Mouse (Mus musculus) forebrain, embryonic 16.5 days (tissue): ENCODE data around the gene B3gnt2. TPM values are rescaled to one million over a fixed set of nuclear protein-coding genes. Genes with fewer than 3 reads are reported as not detected.

Experiments
- ATAC-seq: fragments of 200-750 bp; cut with Nextera tagmentation; 2 replicates; pipeline ENCODE4 v1.8.0; 2017; ENCODE audit warnings: mild to moderate bottlenecking, moderate library complexity
- H3K27ac ChIP-seq: fragments of 300-500 bp; sonication (generic); 2 replicates; pipeline ENCODE4 v1.5.1; 2014; ENCODE audit warnings: low read length, control low read depth
- H3K27me3 ChIP-seq: fragments of 300-500 bp; sonication (generic); replicated peaks from 2 replicates; pipeline ENCODE4 v1.6.1; 2014; ENCODE audit warnings: low read length; ENCODE audit not compliant: control insufficient read depth, insufficient read depth
- H3K36me3 ChIP-seq: fragments of 300-500 bp; sonication (generic); 2 replicates; pipeline ENCODE4 v1.6.1; 2014; ENCODE audit not compliant: control insufficient read depth, insufficient read depth
- H3K4me1 ChIP-seq: fragments of 300-500 bp; sonication (generic); replicated peaks from 2 replicates; pipeline ENCODE4 v1.6.1; 2014; ENCODE audit warnings: low read length; ENCODE audit not compliant: control insufficient read depth, insufficient read depth
- H3K4me2 ChIP-seq: fragments of 300-500 bp; sonication (generic); 2 replicates; pipeline ENCODE4 v1.6.1; 2014; ENCODE audit warnings: mild to moderate bottlenecking, low read length, control low read depth
- H3K4me3 ChIP-seq: fragments of 300-500 bp; sonication (generic); replicated peaks from 2 replicates; pipeline ENCODE4 v1.5.1; 2014; ENCODE audit warnings: mild to moderate bottlenecking, low read length, control low read depth
- H3K9ac ChIP-seq: fragments of 300-500 bp; sonication (generic); replicated peaks from 2 replicates; pipeline ENCODE4 v1.6.1; 2014; ENCODE audit warnings: low read depth, low read length, control low read depth
- H3K9me3 ChIP-seq: fragments of 300-500 bp; sonication (generic); 2 replicates; pipeline ENCODE4 v1.6.1; 2016; ENCODE audit warnings: low read length; ENCODE audit not compliant: control insufficient read depth
- WGBS: fragments of 180-500 bp; shearing (Covaris S2); extraction: QIAGEN DNeasy Blood & Tissue Kit; methylation state at CpG from one replicate; pipeline ENCODE4 v1.1.7; 2014; 5-methylcytosine and 5-hydroxymethylcytosine counted together
- polyA plus RNA-seq: library from polyadenylated mRNA; unstranded; fragments of >200 nt; fragmentation: Nextera tagmentation; extraction: Ambion mirVana; gene quantifications from 2 replicates; pipeline ENCODE4 v1.2.1, GENCODE M21; 2015

B3gnt2 gene
- polyA plus RNA-seq, 1 experiment from 2014 or later = 3.1 TPM

DNA sequence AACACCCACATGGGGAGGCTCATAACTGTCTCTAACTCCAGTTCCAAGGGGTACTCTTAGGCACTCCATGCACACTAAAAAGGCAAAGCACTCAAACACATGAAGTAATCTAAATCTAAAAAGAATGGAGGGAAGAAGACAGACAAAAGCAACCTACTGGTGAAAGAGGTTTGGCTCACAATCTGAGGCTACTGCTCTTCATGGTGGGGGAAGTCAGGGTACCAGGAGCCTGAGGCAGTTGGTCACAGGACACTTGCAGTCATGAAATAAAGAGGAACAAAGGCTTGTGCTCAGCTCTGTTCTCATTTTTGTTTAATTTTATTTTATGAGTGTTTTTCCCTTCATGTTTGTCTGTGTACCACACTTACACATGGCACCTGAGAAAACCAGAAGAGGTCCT is 45.6 kb downstream of the B3gnt2 start:
- no peaks in the 10 kb centered on the region for H3K4me1 ChIP-seq
- H3K9me3 ChIP-seq = no peaks in the 10 kb centered on the region
- no peak overlapping the region for H3K27ac ChIP-seq
- H3K4me3 ChIP-seq = no peak overlapping the region
- no peak for ATAC-seq
- H3K27me3 ChIP-seq = no peaks in the 10 kb centered on the region
- H3K36me3 ChIP-seq = no peaks in the 10 kb centered on the region
- no peak overlapping the region for H3K9ac ChIP-seq
- H3K4me2 ChIP-seq = no peak overlapping the region

DNA sequence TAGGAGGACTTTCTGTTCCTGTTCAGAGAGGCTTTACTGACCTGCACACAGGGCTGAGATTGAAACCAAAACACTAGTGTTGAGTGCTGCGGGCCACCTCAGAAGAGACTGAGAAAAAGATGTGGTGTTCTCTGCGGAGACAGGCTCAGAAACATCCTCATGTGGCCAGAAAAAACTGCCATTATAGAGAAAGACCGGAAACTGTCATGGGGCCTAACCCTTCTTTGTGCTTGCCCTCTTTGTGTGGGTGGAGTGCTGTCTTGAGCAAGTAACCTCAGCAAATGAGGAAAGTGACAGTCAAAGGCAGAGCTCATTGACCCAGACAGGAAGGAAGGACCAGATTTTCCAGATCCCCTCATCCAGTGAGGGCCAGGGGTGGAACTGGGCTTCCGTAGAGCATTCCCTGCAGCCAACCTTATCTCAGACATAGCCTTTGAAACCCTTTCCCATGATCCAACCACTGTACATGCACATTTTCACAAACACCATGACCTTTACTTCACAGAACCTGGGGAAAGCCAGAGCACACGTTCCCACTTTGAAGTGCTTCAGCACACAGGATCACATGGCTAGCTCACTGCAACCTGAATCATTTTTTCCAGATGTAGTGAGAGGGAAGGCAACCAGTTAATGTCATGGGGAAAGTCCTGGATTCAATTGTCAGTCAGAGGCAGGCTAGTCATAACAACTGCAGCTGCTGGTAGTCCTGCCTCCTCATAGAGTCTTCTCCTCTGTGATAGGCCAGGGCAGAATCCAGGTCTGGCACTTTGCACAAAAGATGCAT is 46.6 kb downstream of the B3gnt2 start:
- Histone ChIP-seq H3K9me3 (no peaks in the 10 kb centered on the region), H3K4me1 (no peaks in the 10 kb centered on the region), H3K27me3 (no peaks in the 10 kb centered on the region), H3K27ac (no peak overlapping the region), H3K9ac (no peak overlapping the region), H3K36me3 (no peaks in the 10 kb centered on the region), H3K4me3 (no peak overlapping the region), H3K4me2 (no peak overlapping the region)
- 85% methylated on average over 5 of the region's 5 CpGs for WGBS
- no peak for ATAC-seq

- Histone ChIP-seq H3K9me3 (no peaks in the 10 kb centered on the region), H3K9ac (no peak overlapping the region), H3K4me1 (no peaks in the 10 kb centered on the region), H3K4me3 (no peak overlapping the region), H3K27me3 (no peaks in the 10 kb centered on the region), H3K36me3 (no peaks in the 10 kb centered on the region), H3K27ac (no peak overlapping the region), H3K4me2 (no peak overlapping the region)
- 83% methylated on average over 3 of the region's 3 CpGs for WGBS
- ATAC-seq = no peak
These were observed 47.3 kb downstream of the B3gnt2 start for GRCm38 (mm10) chr11:22813427-22813826.

DNA sequence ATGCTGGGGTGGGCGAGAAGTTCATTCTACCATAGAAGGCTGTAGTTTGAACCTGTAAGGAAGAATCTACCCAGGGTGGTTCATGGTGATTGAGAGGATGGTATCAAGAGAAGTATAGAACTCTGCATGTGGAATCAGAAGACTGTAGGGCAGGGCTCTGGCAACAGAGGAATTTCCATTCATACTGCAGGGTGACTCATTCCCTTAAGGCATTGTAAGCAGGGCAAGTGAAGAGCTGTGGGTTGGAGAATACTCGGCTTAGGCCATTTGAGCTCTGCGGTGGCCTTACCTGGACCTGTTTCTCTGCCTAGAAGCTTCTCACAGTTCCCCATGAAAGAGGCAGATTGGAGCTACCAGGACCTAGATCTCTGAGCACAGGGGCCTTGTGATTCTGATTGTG is 49.3 kb downstream of the B3gnt2 start:
- Histone ChIP-seq H3K27me3 (no peaks in the 10 kb centered on the region), H3K4me3 (no peak overlapping the region), H3K27ac (no peak overlapping the region), H3K4me1 (no peaks in the 10 kb centered on the region), H3K9ac (no peak overlapping the region), H3K9me3 (no peaks in the 10 kb centered on the region), H3K4me2 (no peak overlapping the region), H3K36me3 (no peaks in the 10 kb centered on the region)
- ATAC-seq = no peak
- 92% methylated on average over 3 of the region's 3 CpGs for WGBS

- 87% methylated on average over 7 of the region's 7 CpGs for WGBS
- H3K27me3 ChIP-seq = no peaks in the 10 kb centered on the region
- no peak for ATAC-seq
These were observed 51.2 kb downstream of the B3gnt2 start for GRCm38 (mm10) chr11:22809465-22810096.

GRCm38 (mm10) chr11:22808040-22808439 is 52.7 kb downstream of the B3gnt2 start:
- Histone ChIP-seq H3K36me3 (no peaks in the 10 kb centered on the region), H3K9me3 (no peaks in the 10 kb centered on the region), H3K9ac (no peak overlapping the region), H3K4me1 (no peaks in the 10 kb centered on the region), H3K4me3 (no peak overlapping the region), H3K27ac (no peak overlapping the region), H3K4me2 (no peak overlapping the region), H3K27me3 (no peaks in the 10 kb centered on the region)
- no peak for ATAC-seq

More at GRCm38 (mm10) chr11:22809465-22810096, 51.2 kb downstream of the B3gnt2 start:
- H3K36me3 ChIP-seq = no peaks in the 10 kb centered on the region
- no peak overlapping the region for H3K4me2 ChIP-seq
- no peaks in the 10 kb centered on the region for H3K9me3 ChIP-seq
- H3K4me3 ChIP-seq = no peak overlapping the region
- no peak overlapping the region for H3K9ac ChIP-seq
- no peaks in the 10 kb centered on the region for H3K4me1 ChIP-seq
- no peak overlapping the region for H3K27ac ChIP-seq

DNA sequence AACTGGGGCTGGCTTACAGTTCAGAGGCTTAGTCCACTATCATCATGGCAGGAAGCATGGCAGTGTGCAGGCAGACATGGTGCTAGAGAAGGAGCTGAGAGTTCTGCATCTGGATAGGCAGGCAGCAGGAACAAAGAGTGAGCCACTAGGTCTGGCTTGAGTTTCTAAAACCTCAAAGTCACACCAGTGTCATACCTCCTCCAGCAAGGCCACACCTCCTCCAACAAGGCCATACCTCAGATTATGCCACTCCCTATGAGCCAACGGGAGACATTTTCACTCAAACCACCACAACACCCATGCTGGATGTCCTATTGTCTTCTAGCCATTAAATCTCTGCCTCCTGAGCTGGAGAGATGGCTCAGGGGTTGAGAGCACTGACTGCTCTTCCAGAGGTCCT is 55.6 kb downstream of the B3gnt2 start:
- Histone ChIP-seq H3K4me1 (no peaks in the 10 kb centered on the region; the same call in 1 of the 2 replicates), H3K27me3 (no peaks in the 10 kb centered on the region), H3K36me3 (no peaks in the 10 kb centered on the region), H3K9me3 (no peaks in the 10 kb centered on the region), H3K4me3 (no peak overlapping the region), H3K9ac (no peak overlapping the region), H3K27ac (no peak overlapping the region), H3K4me2 (no peak overlapping the region)
- WGBS = 92% methylated on average over 1 of the region's 1 CpGs
- no peak for ATAC-seq

- no peaks in the 10 kb centered on the region for H3K27me3 ChIP-seq
- H3K9me3 ChIP-seq = no peaks in the 10 kb centered on the region
- H3K27ac ChIP-seq = no peak overlapping the region
- H3K4me1 ChIP-seq = peaks cover 4% of the 10 kb centered on the region; the same call in 1 of the 2 replicates
- H3K9ac ChIP-seq = no peak overlapping the region
- no peak overlapping the region for H3K4me3 ChIP-seq
- no peak overlapping the region for H3K4me2 ChIP-seq
- H3K36me3 ChIP-seq = no peaks in the 10 kb centered on the region
- 24% methylated on average over 9 of the region's 9 CpGs for WGBS
- peak; percentile 43 for ATAC-seq
These were observed 60.8 kb downstream of the B3gnt2 start for GRCm38 (mm10) chr11:22799987-22800424.

DNA sequence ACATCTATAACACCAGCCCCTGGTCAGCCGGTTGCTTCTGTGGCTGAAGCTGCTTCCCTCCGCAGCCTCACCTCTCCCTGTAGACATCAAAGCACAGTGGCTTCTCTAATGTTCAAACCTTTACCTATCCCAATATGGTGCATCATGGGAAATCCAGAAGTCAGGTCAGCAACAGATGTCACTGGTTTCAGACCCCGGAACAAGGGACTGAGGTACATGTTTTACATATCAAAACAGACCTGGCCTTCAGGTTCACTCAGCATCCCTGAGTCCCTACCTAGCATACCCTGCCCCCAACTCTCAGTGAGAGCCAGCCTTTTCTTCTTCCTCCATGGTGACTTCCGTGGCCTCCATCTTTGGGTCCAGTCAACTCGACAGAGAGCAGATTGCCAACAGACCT is 61.8 kb downstream of the B3gnt2 start:
- 83% methylated on average over 5 of the region's 5 CpGs for WGBS
- no peaks in the 10 kb centered on the region for H3K9me3 ChIP-seq
- H3K9ac ChIP-seq = no peak overlapping the region
- H3K4me3 ChIP-seq = no peak overlapping the region
- no peak overlapping the region for H3K4me2 ChIP-seq
- no peaks in the 10 kb centered on the region for H3K36me3 ChIP-seq
- H3K27ac ChIP-seq = no peak overlapping the region
- H3K4me1 ChIP-seq = peaks cover 4% of the 10 kb centered on the region; the same call in 1 of the 2 replicates
- no peaks in the 10 kb centered on the region for H3K27me3 ChIP-seq
- no peak for ATAC-seq
